Mouse (Mus musculus) CH12.LX (cell line): ENCODE measurements around the gene Rora.

Experiments
- CHD1 ChIP-seq: IDR thresholded peaks from 2 replicates; pipeline ENCODE4 v1.6.1; 2012; ENCODE audit warnings: low read depth, low read length, improper control_type of control experiment, inconsistent platforms
- CHD2 ChIP-seq: IDR thresholded peaks from 2 replicates; pipeline ENCODE4 v1.6.1; 2011; ENCODE audit warnings: low read length, improper control_type of control experiment
- CTCF ChIP-seq, 2 experiments: IDR thresholded peaks in 1 of 2; conservative IDR thresholded peaks in 1 of 2; 2 replicates each; pipeline ENCODE4 v1.5.1; 2011 to 2012; ENCODE audit warnings: low read depth in 2 of 2, low read length in 2 of 2, improper control_type of control experiment in 1 of 2, inconsistent platforms in 1 of 2, mild to moderate bottlenecking in 1 of 2, moderate library complexity in 1 of 2
- EP300 ChIP-seq: IDR thresholded peaks from 2 replicates; pipeline ENCODE4 v1.6.1; 2011; ENCODE audit warnings: low read length, improper control_type of control experiment
- HCFC1 ChIP-seq: IDR thresholded peaks from 2 replicates; pipeline ENCODE4 v1.6.1; 2012; ENCODE audit warnings: low read depth, mild to moderate bottlenecking, inconsistent platforms, low read length, improper control_type of control experiment
- MAX ChIP-seq: IDR thresholded peaks from 2 replicates; pipeline ENCODE4 v1.6.1; 2011; ENCODE audit warnings: low read length, improper control_type of control experiment
- POLR2A ChIP-seq: IDR thresholded peaks from 2 replicates; pipeline ENCODE4 v1.6.1; 2011; ENCODE audit warnings: low read depth, mild to moderate bottlenecking, improper control_type of control experiment, low read length
- POLR2AphosphoS2 ChIP-seq: IDR thresholded peaks from 2 replicates; pipeline ENCODE4 v1.6.1; 2011; ENCODE audit warnings: low read depth, low read length, improper control_type of control experiment
- SMC3 ChIP-seq: IDR thresholded peaks from 2 replicates; pipeline ENCODE4 v1.6.1; 2011; ENCODE audit warnings: low read depth, low read length, improper control_type of control experiment
- TBP ChIP-seq: conservative IDR thresholded peaks from 2 replicates; pipeline ENCODE4 v1.6.1; 2011; ENCODE audit warnings: low read depth, low read length, improper control_type of control experiment
- USF1 ChIP-seq: IDR thresholded peaks from 2 replicates; pipeline ENCODE4 v1.6.1; 2014; ENCODE audit warnings: low read depth, mild to moderate bottlenecking, inconsistent platforms, low read length, improper control_type of control experiment
- ZKSCAN1 ChIP-seq: IDR thresholded peaks from 2 replicates; pipeline ENCODE4 v1.6.1; 2012; ENCODE audit warnings: low read depth, inconsistent platforms, low read length, improper control_type of control experiment, borderline replicate concordance

DNA sequence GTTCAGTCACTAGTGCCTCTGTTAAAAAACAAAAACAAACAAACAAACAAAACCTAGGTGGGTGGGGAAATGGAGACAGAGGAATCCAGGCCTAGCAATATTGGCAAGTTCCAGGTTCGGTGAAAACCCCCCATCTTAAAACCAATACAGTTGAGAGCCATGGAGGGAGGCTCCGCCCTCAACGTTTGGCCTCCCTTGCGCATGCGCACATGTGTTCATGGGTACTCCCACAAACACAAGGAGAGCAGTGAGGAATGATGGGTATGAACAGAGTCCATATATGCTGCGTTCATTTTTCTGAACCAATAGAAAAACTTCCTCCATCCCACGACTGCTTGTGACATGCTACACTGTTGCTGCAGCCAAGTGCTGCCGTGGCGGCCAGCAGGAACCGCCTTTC, 690.3 kb downstream of the Rora start:
- TF ChIP-seq CTCF (conservative IDR thresholded peaks at IDR 0.05 in 1 of 2, IDR thresholded peaks at IDR 0.05 in 1 of 2; ENCODE audit: low read depth in 2 of 2, low read length in 2 of 2): no peak
- no peak for TF ChIP-seq ZKSCAN1
- no peak for TF ChIP-seq EP300
- no peak for TF ChIP-seq CHD2
- no peak for TF ChIP-seq POLR2AphosphoS2
- TF ChIP-seq POLR2A: no peak
- no peak for TF ChIP-seq TBP
- no peak for TF ChIP-seq SMC3
- TF ChIP-seq MAX: no peak
- no peak for TF ChIP-seq HCFC1
- no peak for TF ChIP-seq CHD1
- TF ChIP-seq USF1: no peak
